In genomic region chr1:168818381-168818780, GRCm38 (mm10) we compare ENCODE assay signal across 23 mouse cellular contexts.
A peak's percentile ranks its signal among the peaks of the same experiment; 100 is the strongest.
DNase-seq lines count a peak whose midpoint lies in the region; ATAC-seq and TF ChIP-seq lines count a peak whose summit lies in the region.
"Had no signal": no experiment of that assay in that cellular context is flagged by ENCODE, and none has a peak within 500 bp of the region (broad histone marks: within the 10 kb centered on the region; RNA-seq: fewer than 3 reads in every experiment).

No protein-coding gene starts in this region.

- no peak overlapping the region for H3K4me3 ChIP-seq in stomach, postnatal 0 days (ENCODE audit: low read depth, low read length)
- H3K4me3 ChIP-seq: heart, embryonic 13.5 days; hindbrain, embryonic 13.5 days; limb, embryonic 15.5 days; lung, embryonic 15.5 days; megakaryocyte, embryonic 14.5 days; midbrain, embryonic 13.5 days; neural tube, embryonic 12.5 days had no signal

- H3K27ac ChIP-seq in stomach, postnatal 0 days (replicated peaks): no peak overlapping the region
- H3K27ac ChIP-seq: heart, embryonic 13.5 days; hindbrain, embryonic 13.5 days; limb, embryonic 15.5 days; liver, embryonic 14.5 days; lung, embryonic 15.5 days; midbrain, embryonic 13.5 days; neural tube, embryonic 12.5 days had no signal

- no peak for ATAC-seq in stomach, postnatal 0 days (ENCODE audit: low FRiP score, low TSS enrichment)
- ATAC-seq: forebrain, embryonic 16.5 days; midbrain, embryonic 13.5 days had no signal

- intact Hi-C loops in heart, postnatal 25 days (cut with DNase I): no loop called here
- intact Hi-C loops in heart, postnatal 14 days (cut with DNase I): no loop called here

- DNase-seq in cerebellum, postnatal 14 days: peak; percentile 63 to 68
- no peak for DNase-seq in cerebellum, adult 8-10 months
- peak; percentile 3 to 29 for DNase-seq in heart, adult 9 months (ENCODE audit: low spot score in 2 of 2)
- DNase-seq in heart, postnatal 25 days (ENCODE audit: low spot score): no peak
- DNase-seq in brain, adult 2 months (ENCODE audit: low read depth, low spot score): peak; percentile 10
- peak; percentile 33 to 56 for DNase-seq in heart, postnatal 14 days
- no peak for DNase-seq in stomach, postnatal 0 days (ENCODE audit: low spot score)
- DNase-seq: adrenal gland, adult 2 months; cerebellum, adult 11 months; gastrocnemius, postnatal 14 days; kidney, adult 18-20 months; kidney, postnatal 4 days; lung, postnatal 36 days; thymus, postnatal 14 days had no signal

- WGBS in stomach, postnatal 0 days: 74% methylated on average over 5 of the region's 5 CpGs

- no peaks in the 10 kb centered on the region for H3K27me3 ChIP-seq in stomach, postnatal 0 days (ENCODE audit: control insufficient read depth, insufficient read depth, low read length)
- H3K27me3 ChIP-seq: heart, embryonic 13.5 days; hindbrain, embryonic 13.5 days; limb, embryonic 15.5 days; lung, embryonic 15.5 days; megakaryocyte, embryonic 14.5 days; midbrain, embryonic 13.5 days; neural tube, embryonic 12.5 days had no signal

- no peaks in the 10 kb centered on the region for H3K9me3 ChIP-seq in stomach, postnatal 0 days (ENCODE audit: control insufficient read depth, low read length)
- H3K9me3 ChIP-seq: heart, embryonic 13.5 days; hindbrain, embryonic 13.5 days; limb, embryonic 15.5 days; lung, embryonic 15.5 days; megakaryocyte, embryonic 14.5 days; midbrain, embryonic 13.5 days; neural tube, embryonic 12.5 days had no signal

- no peaks in the 10 kb centered on the region for H3K36me3 ChIP-seq in stomach, postnatal 0 days (ENCODE audit: control insufficient read depth, insufficient read depth, low read length)
- H3K36me3 ChIP-seq: heart, embryonic 13.5 days; hindbrain, embryonic 13.5 days; limb, embryonic 15.5 days; lung, embryonic 15.5 days; midbrain, embryonic 13.5 days; neural tube, embryonic 12.5 days had no signal

- TF ChIP-seq EP300 in stomach, postnatal 0 days (optimal IDR thresholded peaks at IDR 0.05): no peak

- no peak for TF ChIP-seq CTCF in stomach, postnatal 0 days (IDR thresholded peaks at IDR 0.05; ENCODE audit: low read depth)

- H3K4me2 ChIP-seq in stomach, postnatal 0 days (replicated peaks; ENCODE audit: low read depth): no peak overlapping the region
- H3K4me2 ChIP-seq: heart, embryonic 13.5 days; hindbrain, embryonic 13.5 days; limb, embryonic 15.5 days; lung, embryonic 15.5 days; midbrain, embryonic 13.5 days; neural tube, embryonic 12.5 days had no signal

- no peaks in the 10 kb centered on the region for H3K4me1 ChIP-seq in stomach, postnatal 0 days (replicated peaks; ENCODE audit: control insufficient read depth, insufficient read depth)
- H3K4me1 ChIP-seq: limb, embryonic 15.5 days; megakaryocyte, embryonic 14.5 days; midbrain, embryonic 13.5 days; neural tube, embryonic 12.5 days had no signal

- no peak overlapping the region for H3K9ac ChIP-seq in stomach, postnatal 0 days (ENCODE audit: low read length)
- H3K9ac ChIP-seq: heart, embryonic 13.5 days; hindbrain, embryonic 13.5 days; limb, embryonic 15.5 days; liver, embryonic 14.5 days; lung, embryonic 15.5 days; midbrain, embryonic 13.5 days; neural tube, embryonic 12.5 days had no signal

Comparison
In these comparisons a context has a peak if more than half of its experiments do, and no peak if none do; other contexts are left out.
1. DNase-seq: peak in cerebellum, postnatal 14 days (2 of 2), heart, adult 9 months (2 of 2), brain, adult 2 months (single experiment) and heart, postnatal 14 days (2 of 2); none in cerebellum, adult 8-10 months (single experiment), heart, postnatal 25 days (single experiment) and stomach, postnatal 0 days (single experiment).